Mouse (Mus musculus) forebrain, embryonic 16.5 days (tissue): Measurements from ENCODE around the gene U2surp. TPM values are rescaled to one million over a fixed set of nuclear protein-coding genes. Genes with fewer than 3 reads are reported as not detected.

Experiments used
- polyA plus RNA-seq: library from polyadenylated mRNA; unstranded; fragments of >200 nt; fragmentation: Nextera tagmentation; extraction: Ambion mirVana; gene quantifications from 2 replicates; pipeline ENCODE4 v1.2.1, GENCODE M21; 2015

Gene U2surp
- polyA plus RNA-seq, 1 experiment from 2014 or later, result 132 TPM

Other genes with a start within 250 kb of the U2surp start
- gene Chst2, start 105.3 kb downstream of the U2surp start, polyA plus RNA-seq, result 10.9 and 13.6 TPM in 2 replicates
- 3.0 and 4.0 TPM in 2 replicates for gene Paqr9, start 47.7 kb upstream of the U2surp start, polyA plus RNA-seq
- gene Pcolce2, start 125.6 kb upstream of the U2surp start, polyA plus RNA-seq, result 1.7 and 1.8 TPM in 2 replicates
- gene Trpc1, start 238.4 kb upstream of the U2surp start, polyA plus RNA-seq, result 6.2 and 6.4 TPM in 2 replicates